Mouse (Mus musculus) heart, embryonic 16.5 days (tissue): Measurements from ENCODE around the gene Daam2. TPM values are rescaled to one million over a fixed set of nuclear protein-coding genes. Genes with fewer than 3 reads are reported as not detected.

ENCODE experiments used
- ATAC-seq: fragments of 200-750 bp; cut with Nextera tagmentation; replicated peaks from 2 replicates; pipeline ENCODE4 v1.8.0; 2017; ENCODE audit warnings: moderate number of reproducible peaks; ENCODE audit not compliant: insufficient read depth, low FRiP score; ENCODE audit errors: extremely low read depth
- H3K27ac ChIP-seq: fragments of 300-500 bp; sonication (generic); 2 replicates; pipeline ENCODE4 v1.5.1; 2014; ENCODE audit warnings: mild to moderate bottlenecking, low read length, control low read depth, moderate library complexity
- H3K27me3 ChIP-seq: fragments of 300-500 bp; sonication (generic); 2 replicates; pipeline ENCODE4 v1.6.1; 2014; ENCODE audit warnings: low read length, mixed read lengths; ENCODE audit not compliant: control insufficient read depth, insufficient read depth
- H3K36me3 ChIP-seq: fragments of 300-500 bp; sonication (generic); 2 replicates; pipeline ENCODE4 v1.6.1; 2014; ENCODE audit not compliant: control insufficient read depth, insufficient read depth
- H3K4me1 ChIP-seq: fragments of 300-500 bp; sonication (generic); 2 replicates; pipeline ENCODE4 v1.6.1; 2014; ENCODE audit warnings: low read length, mixed read lengths; ENCODE audit not compliant: control insufficient read depth, insufficient read depth
- H3K4me2 ChIP-seq: fragments of 300-500 bp; sonication (generic); 2 replicates; pipeline ENCODE4 v1.6.1; 2014; ENCODE audit warnings: low read depth, mild to moderate bottlenecking, control low read depth, low read length
- H3K4me3 ChIP-seq: fragments of 300-500 bp; sonication (generic); 2 replicates; pipeline ENCODE4 v1.5.1; 2014; ENCODE audit warnings: mild to moderate bottlenecking, control low read depth, low read length
- H3K9ac ChIP-seq: fragments of 300-500 bp; sonication (generic); 2 replicates; pipeline ENCODE4 v1.6.1; 2014; ENCODE audit warnings: low read length, control low read depth
- H3K9me3 ChIP-seq: fragments of 300-500 bp; sonication (generic); replicated peaks from 2 replicates; pipeline ENCODE4 v1.6.1; 2016; ENCODE audit warnings: low read length; ENCODE audit not compliant: control insufficient read depth
- whole genome bisulfite sequencing: fragments of 180-500 bp; shearing (Covaris S2); extraction: QIAGEN DNeasy Blood & Tissue Kit; methylation state at CpG from one replicate; pipeline ENCODE4 v1.1.7; 2014; 5-methylcytosine and 5-hydroxymethylcytosine counted together
- polyA plus RNA-seq: library from polyadenylated mRNA; unstranded; fragments of >200 nt; fragmentation: Nextera tagmentation; extraction: Ambion mirVana; gene quantifications from 2 replicates; pipeline ENCODE4 v1.2.1, GENCODE M21; 2015

Daam2 gene
- polyA plus RNA-seq, 1 experiment from 2014 or later: 3.4 TPM

GRCm38 (mm10) chr17:49526566-49526965, 37.6 kb downstream of the Daam2 start:
- Histone ChIP-seq H3K27me3 (no peaks in the 10 kb centered on the region), H3K4me1 (no peaks in the 10 kb centered on the region), H3K27ac (no peak overlapping the region), H3K9ac (no peak overlapping the region), H3K9me3 (no peaks in the 10 kb centered on the region), H3K36me3 (no peaks in the 10 kb centered on the region), H3K4me2 (no peak overlapping the region), H3K4me3 (no peak overlapping the region)
- ATAC-seq: no peak
- WGBS: 82% methylated on average over 5 of the region's 5 CpGs

- Histone ChIP-seq H3K4me3 (no peak overlapping the region), H3K36me3 (no peaks in the 10 kb centered on the region), H3K27ac (no peak overlapping the region), H3K9ac (no peak overlapping the region), H3K27me3 (no peaks in the 10 kb centered on the region), H3K9me3 (no peaks in the 10 kb centered on the region), H3K4me1 (no peaks in the 10 kb centered on the region), H3K4me2 (no peak overlapping the region)
- ATAC-seq: no peak
- 76% methylated on average over 4 of the region's 4 CpGs for WGBS
Measured at GRCm38 (mm10) chr17:49525911-49526310, 38.2 kb downstream of the Daam2 start.

GRCm38 (mm10) chr17:49524584-49524983, 39.6 kb downstream of the Daam2 start:
- H3K27ac ChIP-seq: no peak overlapping the region
- no peak overlapping the region for H3K9ac ChIP-seq
- H3K4me2 ChIP-seq: no peak overlapping the region
- no peak overlapping the region for H3K4me3 ChIP-seq
- no peak for ATAC-seq
- no peaks in the 10 kb centered on the region for H3K9me3 ChIP-seq
- no peaks in the 10 kb centered on the region for H3K4me1 ChIP-seq
- 70% methylated on average over 2 of the region's 2 CpGs for WGBS
- H3K36me3 ChIP-seq: no peaks in the 10 kb centered on the region
- H3K27me3 ChIP-seq: no peaks in the 10 kb centered on the region

GRCm38 (mm10) chr17:49522435-49522834, 41.7 kb downstream of the Daam2 start:
- Histone ChIP-seq H3K9ac (no peak overlapping the region), H3K9me3 (0 out of 2 replicates have a peak, but pooled peaks cover 3% of the 10 kb centered on the region), H3K27ac (no peak overlapping the region), H3K4me3 (no peak overlapping the region), H3K27me3 (no peaks in the 10 kb centered on the region), H3K4me1 (peaks cover 4% of the 10 kb centered on the region), H3K36me3 (no peaks in the 10 kb centered on the region), H3K4me2 (no peak overlapping the region)
- ATAC-seq: no peak
- WGBS: 32% methylated on average over 2 of the region's 2 CpGs

GRCm38 (mm10) chr17:49522002-49522401, 42.1 kb downstream of the Daam2 start:
- Histone ChIP-seq H3K9ac (no peak overlapping the region), H3K4me3 (no peak overlapping the region), H3K4me2 (no peak overlapping the region), H3K36me3 (no peaks in the 10 kb centered on the region), H3K4me1 (peaks cover 5% of the 10 kb centered on the region), H3K27me3 (no peaks in the 10 kb centered on the region), H3K9me3 (0 out of 2 replicates have a peak, but pooled peaks cover 3% of the 10 kb centered on the region), H3K27ac (no peak overlapping the region)
- ATAC-seq: no peak
- WGBS: 49% methylated on average over 7 of the region's 7 CpGs

GRCm38 (mm10) chr17:49520674-49521073, 43.5 kb downstream of the Daam2 start:
- Histone ChIP-seq H3K9ac (no peak overlapping the region), H3K9me3 (0 out of 2 replicates have a peak, but pooled peaks cover 3% of the 10 kb centered on the region), H3K27me3 (no peaks in the 10 kb centered on the region), H3K4me3 (no peak overlapping the region), H3K36me3 (no peaks in the 10 kb centered on the region), H3K4me2 (no peak overlapping the region), H3K4me1 (peaks cover 10% of the 10 kb centered on the region), H3K27ac (no peak overlapping the region)
- ATAC-seq: no peak
- 65% methylated on average over 6 of the region's 6 CpGs for WGBS

GRCm38 (mm10) chr17:49519576-49520247, 44.4 kb downstream of the Daam2 start:
- no peak overlapping the region for H3K27ac ChIP-seq
- H3K9me3 ChIP-seq: 0 out of 2 replicates have a peak, but pooled peaks cover 3% of the 10 kb centered on the region
- 66% methylated on average over 7 of the region's 7 CpGs for whole genome bisulfite sequencing
- no peak overlapping the region for H3K4me2 ChIP-seq
- H3K4me3 ChIP-seq: no peak overlapping the region
- ATAC-seq: no peak
- no peaks in the 10 kb centered on the region for H3K27me3 ChIP-seq
- H3K4me1 ChIP-seq: peaks cover 10% of the 10 kb centered on the region
- no peak overlapping the region for H3K9ac ChIP-seq
- H3K36me3 ChIP-seq: no peaks in the 10 kb centered on the region

- Histone ChIP-seq H3K36me3 (no peaks in the 10 kb centered on the region), H3K9me3 (0 out of 2 replicates have a peak, but pooled peaks cover 3% of the 10 kb centered on the region), H3K4me3 (no peak overlapping the region), H3K9ac (no peak overlapping the region), H3K4me2 (no peak overlapping the region), H3K27me3 (no peaks in the 10 kb centered on the region), H3K27ac (no peak overlapping the region), H3K4me1 (peaks cover 14% of the 10 kb centered on the region)
- no peak for ATAC-seq
- WGBS: 28% methylated on average over 3 of the region's 3 CpGs
Measured at GRCm38 (mm10) chr17:49517091-49517490, 47.1 kb downstream of the Daam2 start.

GRCm38 (mm10) chr17:49515678-49516077, 48.5 kb downstream of the Daam2 start:
- WGBS: 48% methylated on average over 4 of the region's 4 CpGs

More at GRCm38 (mm10) chr17:49515678-49516077, 48.5 kb downstream of the Daam2 start:
- H3K27ac ChIP-seq: no peak overlapping the region
- no peaks in the 10 kb centered on the region for H3K27me3 ChIP-seq
- no peak for ATAC-seq
- no peak overlapping the region for H3K4me3 ChIP-seq
- H3K9ac ChIP-seq: no peak overlapping the region
- H3K9me3 ChIP-seq: 0 out of 2 replicates have a peak, but pooled peaks cover 3% of the 10 kb centered on the region
- H3K4me1 ChIP-seq: peaks cover 14% of the 10 kb centered on the region
- no peak overlapping the region for H3K4me2 ChIP-seq
- H3K36me3 ChIP-seq: no peaks in the 10 kb centered on the region
